Mouse (Mus musculus) hindbrain, embryonic 16.5 days (tissue): ENCODE results near the gene Fbxo47. TPM values are rescaled to one million over a fixed set of nuclear protein-coding genes. Genes with fewer than 3 reads are reported as not detected.

Experiments
- ATAC-seq: fragments of 200-750 bp; cut with Nextera tagmentation; 2 replicates; pipeline ENCODE4 v1.8.0; 2017; ENCODE audit warnings: moderate TSS enrichment, moderate library complexity
- H3K27ac ChIP-seq: fragments of 300-500 bp; sonication (generic); 2 replicates; pipeline ENCODE4 v1.5.1; 2014; ENCODE audit warnings: low read depth, mild to moderate bottlenecking, control low read depth, low read length, moderate library complexity
- H3K27me3 ChIP-seq: fragments of 300-500 bp; sonication (generic); replicated peaks from 2 replicates; pipeline ENCODE4 v1.6.1; 2014; ENCODE audit warnings: low read length; ENCODE audit not compliant: control insufficient read depth, insufficient read depth
- H3K36me3 ChIP-seq: fragments of 300-500 bp; sonication (generic); 2 replicates; pipeline ENCODE4 v1.6.1; 2014; ENCODE audit warnings: mild to moderate bottlenecking, low read length, moderate library complexity, mixed read lengths; ENCODE audit not compliant: control insufficient read depth, insufficient read depth
- H3K4me1 ChIP-seq: fragments of 300-500 bp; sonication (generic); 2 replicates; pipeline ENCODE4 v1.6.1; 2014; ENCODE audit warnings: low read depth, low read length; ENCODE audit not compliant: control insufficient read depth, insufficient read depth
- H3K4me2 ChIP-seq: fragments of 300-500 bp; sonication (generic); 2 replicates; pipeline ENCODE4 v1.6.1; 2014; ENCODE audit warnings: mild to moderate bottlenecking, low read length, control low read depth, moderate library complexity
- H3K4me3 ChIP-seq: fragments of 300-500 bp; sonication (generic); 2 replicates; pipeline ENCODE4 v1.5.1; 2014; ENCODE audit warnings: mild to moderate bottlenecking, low read length, control low read depth, moderate library complexity
- H3K9ac ChIP-seq: fragments of 300-500 bp; sonication (generic); 2 replicates; pipeline ENCODE4 v1.6.1; 2014; ENCODE audit warnings: low read depth, mild to moderate bottlenecking, control low read depth, low read length, moderate library complexity
- H3K9me3 ChIP-seq: fragments of 300-500 bp; sonication (generic); 2 replicates; pipeline ENCODE4 v1.6.1; 2014; ENCODE audit warnings: mild to moderate bottlenecking, low read length, moderate library complexity; ENCODE audit not compliant: control insufficient read depth
- WGBS: fragments of 180-500 bp; shearing (Covaris S2); extraction: QIAGEN DNeasy Blood & Tissue Kit; methylation state at CpG from one replicate; pipeline ENCODE4 v1.1.7; 2014; 5-methylcytosine and 5-hydroxymethylcytosine counted together
- polyA plus RNA-seq: library from polyadenylated mRNA; unstranded; fragments of >200 nt; fragmentation: Nextera tagmentation; extraction: Ambion mirVana; gene quantifications from 2 replicates; pipeline ENCODE4 v1.2.1, GENCODE M21; 2015

Fbxo47 gene
- polyA plus RNA-seq, 1 experiment from 2014 or later: 0.43 TPM

GRCm38 (mm10) chr11:97815736-97816135 lies 68.2 kb downstream of the Fbxo47 start:
- no peak for ATAC-seq
- Histone ChIP-seq H3K9me3 (no peaks in the 10 kb centered on the region), H3K36me3 (peaks cover 13% of the 10 kb centered on the region), H3K27ac (no peak overlapping the region), H3K4me1 (peaks cover 51% of the 10 kb centered on the region), H3K4me2 (no peak overlapping the region), H3K27me3 (no peaks in the 10 kb centered on the region), H3K9ac (no peak overlapping the region), H3K4me3 (no peak overlapping the region)
- 81% methylated on average over 11 of the region's 11 CpGs for WGBS

- WGBS: 73% methylated on average over 17 of the region's 17 CpGs
- Histone ChIP-seq H3K4me3 (no peak overlapping the region), H3K9me3 (no peaks in the 10 kb centered on the region), H3K27ac (peak overlapping the region; percentile 37; the same call in 1 of the 2 replicates), H3K9ac (peak overlapping the region; percentile 3; the same call in 1 of the 2 replicates), H3K36me3 (peaks cover 13% of the 10 kb centered on the region), H3K27me3 (no peaks in the 10 kb centered on the region), H3K4me1 (peaks cover 58% of the 10 kb centered on the region), H3K4me2 (no peak overlapping the region)
- no peak for ATAC-seq
These were observed 70.0 kb downstream of the Fbxo47 start for GRCm38 (mm10) chr11:97813746-97814515.

GRCm38 (mm10) chr11:97813085-97813484 lies 70.9 kb downstream of the Fbxo47 start:
- 22% methylated on average over 7 of the region's 7 CpGs for WGBS
- peaks cover 59% of the 10 kb centered on the region for H3K4me1 ChIP-seq
- peaks cover 16% of the 10 kb centered on the region for H3K36me3 ChIP-seq
- H3K9ac ChIP-seq: peak overlapping the region; percentile 54
- H3K27ac ChIP-seq: peak overlapping the region; percentile 86
- ATAC-seq: peak; percentile 32; the same call in 1 of the 2 replicates
- H3K27me3 ChIP-seq: no peaks in the 10 kb centered on the region
- no peaks in the 10 kb centered on the region for H3K9me3 ChIP-seq
- H3K4me3 ChIP-seq: no peak overlapping the region
- peak overlapping the region; percentile 49 for H3K4me2 ChIP-seq

- peak; percentile 89 for ATAC-seq
- H3K36me3 ChIP-seq: peaks cover 19% of the 10 kb centered on the region
These were observed 71.4 kb downstream of the Fbxo47 start for GRCm38 (mm10) chr11:97812491-97812921.

GRCm38 (mm10) chr11:97811569-97812362 lies 72.2 kb downstream of the Fbxo47 start:
- Histone ChIP-seq H3K36me3 (peaks cover 22% of the 10 kb centered on the region), H3K4me1 (peaks cover 62% of the 10 kb centered on the region)
- 20% methylated on average over 13 of the region's 13 CpGs for WGBS

More at GRCm38 (mm10) chr11:97812491-97812921, 71.4 kb downstream of the Fbxo47 start:
- peak overlapping the region; percentile 49 for H3K4me2 ChIP-seq
- H3K27me3 ChIP-seq: no peaks in the 10 kb centered on the region
- H3K4me1 ChIP-seq: peaks cover 62% of the 10 kb centered on the region
- H3K4me3 ChIP-seq: peak overlapping the region; percentile 1; the same call in 1 of the 2 replicates
- peak overlapping the region; percentile 54 for H3K9ac ChIP-seq
- H3K27ac ChIP-seq: peak overlapping the region; percentile 86
- H3K9me3 ChIP-seq: no peaks in the 10 kb centered on the region
- WGBS: 13% methylated on average over 3 of the region's 3 CpGs

GRCm38 (mm10) chr11:97810970-97811369 lies 73.0 kb downstream of the Fbxo47 start:
- Histone ChIP-seq H3K4me1 (peaks cover 70% of the 10 kb centered on the region), H3K36me3 (peaks cover 22% of the 10 kb centered on the region), H3K27ac (no peak overlapping the region; the same call in 1 of the 2 replicates), H3K9ac (no peak overlapping the region; the same call in 1 of the 2 replicates), H3K9me3 (no peaks in the 10 kb centered on the region), H3K4me3 (no peak overlapping the region), H3K27me3 (no peaks in the 10 kb centered on the region), H3K4me2 (no peak overlapping the region)
- ATAC-seq: no peak
- WGBS: 16% methylated on average over 3 of the region's 3 CpGs

More at GRCm38 (mm10) chr11:97811569-97812362, 72.2 kb downstream of the Fbxo47 start:
- Histone ChIP-seq H3K4me3 (no peak overlapping the region), H3K9ac (peak overlapping the region; percentile 54), H3K9me3 (no peaks in the 10 kb centered on the region), H3K27me3 (no peaks in the 10 kb centered on the region), H3K27ac (peak overlapping the region; percentile 86), H3K4me2 (peak overlapping the region; percentile 49)
- peak; percentile 17 for ATAC-seq

GRCm38 (mm10) chr11:97810356-97810755 lies 73.6 kb downstream of the Fbxo47 start:
- H3K9me3 ChIP-seq: no peaks in the 10 kb centered on the region
- H3K9ac ChIP-seq: no peak overlapping the region
- no peak overlapping the region for H3K4me2 ChIP-seq
- H3K4me3 ChIP-seq: no peak overlapping the region
- H3K27me3 ChIP-seq: no peaks in the 10 kb centered on the region
- H3K27ac ChIP-seq: no peak overlapping the region
- 81% methylated on average over 7 of the region's 7 CpGs for WGBS
- no peak for ATAC-seq
- peaks cover 18% of the 10 kb centered on the region for H3K36me3 ChIP-seq
- peaks cover 76% of the 10 kb centered on the region for H3K4me1 ChIP-seq

- H3K9ac ChIP-seq: peak overlapping the region; percentile 38; the same call in 1 of the 2 replicates
- 68% methylated on average over 7 of the region's 7 CpGs for WGBS
- H3K4me1 ChIP-seq: peaks cover 85% of the 10 kb centered on the region
- no peaks in the 10 kb centered on the region for H3K9me3 ChIP-seq
- H3K27me3 ChIP-seq: no peaks in the 10 kb centered on the region
- no peak overlapping the region for H3K4me3 ChIP-seq
- no peak for ATAC-seq
- no peak overlapping the region for H3K4me2 ChIP-seq
- peak overlapping the region; percentile 62 for H3K27ac ChIP-seq
- peaks cover 14% of the 10 kb centered on the region for H3K36me3 ChIP-seq
These were observed 74.5 kb downstream of the Fbxo47 start for GRCm38 (mm10) chr11:97809235-97810121.
